Mouse (Mus musculus): ENCODE results near the gene Gpbar1.

DNA sequence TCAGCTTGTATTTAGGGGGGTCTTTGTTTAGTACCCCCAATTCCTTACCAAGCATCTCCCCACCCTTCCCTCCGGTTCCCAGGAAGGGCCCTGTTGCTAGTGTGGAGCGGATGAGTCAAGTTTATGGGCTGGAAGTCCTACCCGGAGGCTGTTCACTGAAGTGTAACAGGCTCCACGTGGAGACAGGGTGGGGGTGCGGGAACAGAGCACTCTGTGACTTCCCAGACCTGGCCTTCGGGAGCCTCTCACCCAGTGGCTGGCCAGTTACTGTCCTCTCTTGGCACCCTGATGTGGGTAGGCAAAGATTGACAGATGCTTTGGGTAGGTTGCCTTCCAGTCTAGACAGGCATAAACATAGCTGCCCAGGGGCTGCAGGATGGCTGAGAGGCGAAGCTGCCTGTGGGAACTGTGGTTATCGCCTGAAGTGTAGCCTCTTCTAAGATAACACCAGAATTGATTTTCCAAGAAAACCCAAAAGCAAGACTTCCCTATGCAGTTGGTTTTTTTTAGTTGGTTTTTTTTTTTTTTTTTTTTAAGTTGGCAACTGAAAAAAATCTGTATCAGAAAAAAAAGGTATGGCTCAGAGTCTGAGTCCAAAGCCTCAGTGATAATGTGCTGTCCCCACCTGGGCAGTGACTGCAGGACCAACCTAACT is 340 bp upstream of the Gpbar1 start:
- no peak for TF ChIP-seq EP300 (IDR thresholded peaks at IDR 0.05)
- TF ChIP-seq CTCF (IDR thresholded peaks at IDR 0.05): no peak

Measured in lung, postnatal 0 days (tissue).